Mouse (Mus musculus): ENCODE measurements at regions not wholly inside any gene's neighbourhood (a gene's known extent, or its start where the extent isn't known, plus 50 kb on each side); places are given as distances from the start of the nearest gene placed in this dataset.
A peak's percentile ranks its signal among the peaks of the same experiment; 100 is the strongest.
"Not testable (repeated sequence)": the region's sequence is repeated elsewhere in the genome, so short reads cannot be mapped to it uniquely, and the experiment has no call there.

- DNase-seq (ENCODE audit: low spot score in 2 of 2) = not testable (repeated sequence)
Observed at GRCm38 (mm10) chr15:19980625-19981024, 468.4 kb upstream of the Cdh12 start.

- not testable (repeated sequence) for DNase-seq (ENCODE audit: low spot score in 2 of 2)
Observed at GRCm38 (mm10) chr15:19985001-19985400, 464.1 kb upstream of the Cdh12 start.

GRCm38 (mm10) chr15:20031772-20032171, 417.3 kb upstream of the Cdh12 start:
- DNase-seq (ENCODE audit: low spot score in 2 of 2) = no peak

- DNase-seq (ENCODE audit: low spot score in 2 of 2) = no peak
Observed at GRCm38 (mm10) chr15:20034382-20034781, 414.7 kb upstream of the Cdh12 start.

GRCm38 (mm10) chr15:20038550-20039435, 410.3 kb upstream of the Cdh12 start:
- DNase-seq (ENCODE audit: low spot score in 2 of 2) = peak in 1 of 2 experiments; percentile 12

GRCm38 (mm10) chr15:20040041-20040440, 409.0 kb upstream of the Cdh12 start:
- no peak for DNase-seq (ENCODE audit: low spot score in 2 of 2)

GRCm38 (mm10) chr15:20084958-20085357, 364.1 kb upstream of the Cdh12 start:
- no peak for DNase-seq (ENCODE audit: low spot score in 2 of 2)

- DNase-seq (ENCODE audit: low spot score in 2 of 2) = no peak
Observed at GRCm38 (mm10) chr15:20089780-20090179, 359.3 kb upstream of the Cdh12 start.

GRCm38 (mm10) chr15:20090522-20090921, 358.5 kb upstream of the Cdh12 start:
- no peak for DNase-seq (ENCODE audit: low spot score in 2 of 2)

GRCm38 (mm10) chr15:20095764-20096163, 353.3 kb upstream of the Cdh12 start:
- no peak for DNase-seq (ENCODE audit: low spot score in 2 of 2)

GRCm38 (mm10) chr15:20119518-20119917, 329.5 kb upstream of the Cdh12 start:
- no peak for DNase-seq (ENCODE audit: low spot score in 2 of 2)

GRCm38 (mm10) chr15:20123586-20123985, 325.5 kb upstream of the Cdh12 start:
- DNase-seq (ENCODE audit: low spot score in 2 of 2) = no peak

GRCm38 (mm10) chr15:20135893-20136570, 313.0 kb upstream of the Cdh12 start:
- peak; percentile 5 to 14 for DNase-seq (ENCODE audit: low spot score in 2 of 2)

- DNase-seq (ENCODE audit: low spot score in 2 of 2) = no peak
Observed at GRCm38 (mm10) chr15:20151910-20152309, 297.2 kb upstream of the Cdh12 start.
